20 mouse cellular contexts compared by ENCODE assay signal in the genomic region with DNA sequence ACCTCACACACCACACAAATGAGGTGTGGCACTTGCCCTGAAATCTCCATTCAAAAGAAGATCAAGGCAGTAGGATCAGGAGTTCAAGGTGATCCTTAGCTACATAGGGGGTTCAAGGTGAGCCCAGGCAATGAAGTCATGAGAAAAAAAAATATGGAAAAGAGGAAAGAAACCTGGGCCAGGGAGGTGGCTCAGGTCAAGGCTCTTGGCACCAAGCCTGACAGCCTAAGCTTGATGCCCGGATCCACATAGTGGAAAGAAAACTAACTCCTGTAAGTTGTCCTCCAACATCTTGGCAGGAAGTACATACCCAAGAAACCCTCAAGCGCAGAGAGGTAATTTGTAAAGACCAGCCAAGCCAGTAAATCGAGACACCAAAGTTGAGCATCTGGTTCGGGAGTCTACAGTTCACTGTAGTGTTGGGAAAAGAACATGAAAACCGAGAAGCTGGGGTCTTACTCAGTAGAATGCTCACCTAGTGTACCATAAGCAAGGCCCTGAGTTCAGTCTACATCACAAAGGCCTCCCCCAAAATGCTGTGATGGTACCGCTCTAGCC. TPM values are rescaled to one million over a fixed set of nuclear protein-coding genes. Genes with fewer than 3 reads are reported as not detected.
DNase-seq lines count a peak whose midpoint lies in the region; ATAC-seq lines count a peak whose summit lies in the region.
"Had no signal": no experiment of that assay in that cellular context is flagged by ENCODE, and none has a peak within 500 bp of the region (broad histone marks: within the 10 kb centered on the region; RNA-seq: fewer than 3 reads in every experiment).

No protein-coding gene starts in this region.

- no peak for ATAC-seq in forebrain, embryonic 13.5 days
- ATAC-seq in inflammation-experienced regulatory T-cells, adult 6 months, result no peak
- ATAC-seq: forebrain, embryonic 14.5 days had no signal

- H3K9ac ChIP-seq in forebrain, embryonic 13.5 days, result no peak overlapping the region

- peaks cover 31% of the 10 kb centered on the region for H3K4me1 ChIP-seq in forebrain, embryonic 13.5 days

- WGBS in forebrain, embryonic 13.5 days, result 93% methylated on average over 6 of the region's 6 CpGs

- peaks cover 20% of the 10 kb centered on the region for H3K36me3 ChIP-seq in forebrain, embryonic 13.5 days (ENCODE audit: poor library complexity, severe bottlenecking)

- H3K4me3 ChIP-seq in forebrain, embryonic 13.5 days, result no peak overlapping the region
- H3K4me3 ChIP-seq: hindbrain, embryonic 10.5 days had no signal

- H3K4me2 ChIP-seq in forebrain, embryonic 13.5 days, result no peak overlapping the region

- H3K27ac ChIP-seq in forebrain, embryonic 13.5 days, result no peak overlapping the region
- H3K27ac ChIP-seq: hindbrain, embryonic 10.5 days had no signal

- H3K9me3 ChIP-seq in forebrain, embryonic 13.5 days (replicated peaks), result no peaks in the 10 kb centered on the region
- H3K9me3 ChIP-seq: hindbrain, embryonic 10.5 days had no signal

- peaks cover 7% of the 10 kb centered on the region; the same call in 1 of the 2 replicates for H3K27me3 ChIP-seq in forebrain, embryonic 13.5 days

- peak; percentile 62 for DNase-seq in kidney, adult 18-20 months
- DNase-seq in kidney, adult 9 months, result no peak
- DNase-seq in adrenal gland, adult 2 months, result peak; percentile 68
- peak; percentile 54 for DNase-seq in adrenal gland, postnatal 25 days
- DNase-seq in kidney, postnatal 14 days, result peak; percentile 63
- no peak for DNase-seq in thymus, adult 18-20 months
- DNase-seq: B cell, adult 2 months; cerebellum, adult 18-20 months; cerebellum, postnatal 36 days; gastrocnemius, postnatal 25 days; layer of hippocampus, postnatal 36 days; liver; lung, adult 18-20 months; lung, postnatal 36 days; retina, postnatal 1 day; thymus, postnatal 36 days had no signal

RNA-seq across cellular contexts. Expression of a gene that starts 48.0 kb away (rescaled TPM):
- 100 to 1,000 TPM in 1 of 2 experiments, 10 to 100 TPM in 1; 99.4 to 130 TPM for total RNA-seq in adrenal gland, adult 2 months (2021)
- polyA plus RNA-seq in adrenal gland, adult 2 months (2012; rRNA removed), result 43.2 and 57.0 TPM in 2 replicates
- total RNA-seq in adrenal gland, postnatal 25 days (2021), result 107 and 137 TPM in 2 replicates
- 36.7 and 42.9 TPM in 2 replicates for polyA plus RNA-seq in forebrain, embryonic 13.5 days (2015; fragmentation: Nextera tagmentation; extraction: Ambion mirVana)
- polyA plus RNA-seq in inflammation-experienced regulatory T-cells, adult 6 months (2017; shearing (Covaris generic)), result 100 to 1,000 TPM in 1 of 3 experiments, 10 to 100 TPM in 2; 70.4 to 110 (median 79.7) TPM

Comparison
In these comparisons a context has a peak if more than half of its experiments do, and no peak if none do; other contexts are left out.
1. DNase-seq: peak in kidney, adult 18-20 months (single experiment), adrenal gland, adult 2 months (single experiment), adrenal gland, postnatal 25 days (single experiment) and kidney, postnatal 14 days (single experiment); none in kidney, adult 9 months (single experiment) and thymus, adult 18-20 months (0 of 2).